Mouse (Mus musculus) olfactory bulb, adult 2 months (tissue): ENCODE data around the gene Bclaf3.

Source experiments
- CTCF ChIP-seq: fragments of 200-500 bp; IDR thresholded peaks from 2 replicates; pipeline ENCODE4 v1.5.1; 2012; ENCODE audit warnings: low read depth, mild to moderate bottlenecking, low read length, moderate library complexity; ENCODE audit not compliant: insufficient read depth
- POLR2A ChIP-seq: fragments of 200-500 bp; IDR thresholded peaks from 2 replicates; pipeline ENCODE4 v1.6.1; 2012; ENCODE audit warnings: mild to moderate bottlenecking, low read depth, low read length, moderate library complexity; ENCODE audit not compliant: insufficient read depth

- TF ChIP-seq CTCF, result no peak
- no peak for TF ChIP-seq POLR2A
Observed at GRCm38 (mm10) chrX:159638500-159639227, 112.2 kb downstream of the Bclaf3 start.
